Mouse (Mus musculus): ENCODE data around the gene Slamf6. TPM values are rescaled to one million over a fixed set of nuclear protein-coding genes. Genes with fewer than 3 reads are reported as not detected.
A peak's percentile ranks its signal among the peaks of the same experiment; 100 is the strongest.
"Not testable (repeated sequence)": the region's sequence is repeated elsewhere in the genome, so short reads cannot be mapped to it uniquely, and the experiment has no call there.

Slamf6 gene
- not detected in 2 replicates for polyA plus RNA-seq (2012; ENCODE audit: insufficient read depth, low replicate concordance)

DNA sequence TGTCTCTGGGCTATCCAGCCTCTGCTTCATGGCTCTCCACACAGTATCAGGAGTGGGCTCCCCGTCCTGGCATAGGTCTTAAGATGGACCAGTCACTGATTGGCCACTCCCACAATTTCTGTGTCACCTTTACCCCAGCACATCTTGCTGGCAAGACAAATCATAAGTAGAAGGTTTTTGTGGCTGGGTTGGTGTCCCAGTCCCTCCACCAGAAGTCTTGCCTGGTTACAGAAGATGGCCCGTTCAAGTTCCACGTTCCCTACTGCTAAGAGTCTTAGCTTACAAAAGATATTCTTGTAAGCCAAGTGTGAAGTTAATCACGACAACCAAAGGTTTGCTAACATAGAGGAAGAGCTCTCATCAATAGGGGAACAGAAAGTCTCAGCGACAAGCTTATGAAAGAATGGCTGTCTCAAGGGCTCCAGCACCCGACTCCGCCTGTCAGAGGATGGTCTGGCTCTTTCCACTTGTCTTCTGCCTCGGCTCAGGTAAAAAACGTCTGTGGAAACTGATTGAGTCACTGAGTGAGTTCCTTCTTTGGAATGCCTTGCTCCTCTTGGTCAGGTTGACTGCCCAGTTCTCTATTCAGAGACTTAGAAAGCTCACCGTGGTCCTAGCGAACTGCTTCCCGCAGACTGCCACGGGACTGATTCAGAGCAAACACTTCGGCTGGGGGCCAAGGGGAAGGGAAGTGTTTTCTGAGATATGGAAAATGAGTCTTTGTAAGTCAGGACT, at the start of gene Slamf6:
TSS of gene Slamf6 (plus strand) at position 211 of the 735 bp plus-strand sequence.
- peaks cover 11% of the 10 kb centered on the region for H3K4me1 ChIP-seq
- H3K27me3 ChIP-seq (replicated peaks): peaks cover 3% of the 10 kb centered on the region
- no peak for TF ChIP-seq FLI1 (IDR thresholded peaks at IDR 0.05; ENCODE audit: low read length)
- no peak for TF ChIP-seq GATA1 (IDR thresholded peaks at IDR 0.05; ENCODE audit: borderline replicate concordance, low read length)
- peaks cover 11% of the 10 kb centered on the region; the same call in 1 of the 2 replicates for H3K9me3 ChIP-seq
- no peaks in the 10 kb centered on the region for H3K36me3 ChIP-seq (replicated peaks; ENCODE audit: low read length)
- H3K4me3 ChIP-seq (replicated peaks): no peak within 1 kb of the TSS

DNA sequence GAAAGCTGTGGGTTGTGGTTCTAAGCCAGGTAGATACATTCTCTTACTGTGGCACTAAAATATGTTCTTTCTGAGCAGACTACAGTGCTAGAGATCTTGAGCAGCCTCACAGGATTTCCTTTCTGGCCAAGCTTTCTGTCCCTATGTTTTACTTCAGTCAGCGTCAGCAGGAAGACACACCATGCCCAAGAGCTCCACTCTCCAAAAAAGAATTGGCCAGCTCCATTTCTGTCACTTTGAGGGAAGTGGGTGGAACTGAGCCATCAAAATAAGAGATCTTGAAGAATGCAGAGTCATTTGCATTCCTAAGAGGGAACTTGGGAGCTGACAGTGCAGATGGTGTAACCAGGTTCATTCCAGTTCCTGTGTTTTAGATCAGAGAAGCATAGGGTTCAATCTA, 30.3 kb upstream of the Slamf6 start:
- Histone ChIP-seq H3K9me3 (peaks cover 4% of the 10 kb centered on the region; the same call in 1 of the 2 replicates), H3K4me1 (peaks cover 28% of the 10 kb centered on the region), H3K4me3 (replicated peaks) (peak overlapping the region; percentile 60), H3K36me3 (replicated peaks; ENCODE audit: low read length) (peaks cover 65% of the 10 kb centered on the region), H3K27me3 (replicated peaks) (no peaks in the 10 kb centered on the region)
- no peak for TF ChIP-seq FLI1 (IDR thresholded peaks at IDR 0.05; ENCODE audit: low read length)
- TF ChIP-seq GATA1 (IDR thresholded peaks at IDR 0.05; ENCODE audit: borderline replicate concordance, low read length): no peak

DNA sequence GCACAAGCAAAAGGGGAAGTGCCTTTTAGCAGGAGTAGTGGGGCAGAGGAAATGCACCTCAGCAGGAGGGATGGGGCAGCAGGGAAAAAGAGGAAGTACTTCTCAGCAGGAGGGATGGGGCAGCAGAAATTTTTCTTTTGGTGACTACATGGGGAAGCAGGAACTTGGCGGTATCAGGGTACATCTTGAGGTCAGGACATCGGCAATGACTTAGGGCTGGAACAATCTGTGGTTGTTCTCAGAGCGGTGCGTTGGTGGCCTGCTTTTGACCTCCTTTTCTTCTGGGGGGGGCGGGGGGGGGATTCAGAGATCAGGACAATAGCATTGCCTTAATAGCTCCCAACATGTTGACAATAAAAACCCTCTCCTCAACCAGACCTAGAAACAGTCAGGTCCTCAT, 22.0 kb upstream of the Slamf6 start, which contains the start of gene Gm10521:
TSS of gene Gm10521 (plus strand) at position 301 of the 400 bp plus-strand sequence.
- H3K4me1 ChIP-seq; H3K27me3 ChIP-seq (replicated peaks); H3K4me3 ChIP-seq (replicated peaks): not testable (repeated sequence)
- Histone ChIP-seq H3K36me3 (replicated peaks; ENCODE audit: low read length) (peaks cover 38% of the 10 kb centered on the region), H3K9me3 (peaks cover 19% of the 10 kb centered on the region)

DNA sequence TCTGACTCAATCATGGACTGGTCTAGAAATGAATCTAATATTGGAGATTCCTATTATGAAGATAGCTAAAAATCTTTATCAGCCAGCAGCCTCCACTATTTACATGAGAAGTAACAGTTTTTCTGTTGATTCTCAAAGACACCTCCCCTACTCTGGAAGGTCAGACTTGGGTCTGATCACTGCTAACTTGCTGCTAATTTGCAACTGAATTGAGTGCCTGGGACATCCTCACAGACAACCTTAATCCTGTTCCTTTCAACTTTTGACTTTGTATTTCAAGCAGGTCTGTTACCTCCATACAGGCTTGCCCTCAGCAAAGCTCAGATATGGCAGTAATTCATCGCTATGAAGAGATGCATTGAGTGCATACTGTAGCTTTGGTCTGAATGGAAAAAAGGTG, 13.3 kb upstream of the Slamf6 start:
- Histone ChIP-seq H3K36me3 (replicated peaks; ENCODE audit: low read length) (peaks cover 34% of the 10 kb centered on the region), H3K9me3 (peaks cover 23% of the 10 kb centered on the region), H3K4me1 (no peaks in the 10 kb centered on the region), H3K4me3 (replicated peaks) (no peak overlapping the region), H3K27me3 (replicated peaks) (no peaks in the 10 kb centered on the region)
- no peak for TF ChIP-seq GATA1 (IDR thresholded peaks at IDR 0.05; ENCODE audit: borderline replicate concordance, low read length)
- no peak for TF ChIP-seq FLI1 (IDR thresholded peaks at IDR 0.05; ENCODE audit: low read length)

DNA sequence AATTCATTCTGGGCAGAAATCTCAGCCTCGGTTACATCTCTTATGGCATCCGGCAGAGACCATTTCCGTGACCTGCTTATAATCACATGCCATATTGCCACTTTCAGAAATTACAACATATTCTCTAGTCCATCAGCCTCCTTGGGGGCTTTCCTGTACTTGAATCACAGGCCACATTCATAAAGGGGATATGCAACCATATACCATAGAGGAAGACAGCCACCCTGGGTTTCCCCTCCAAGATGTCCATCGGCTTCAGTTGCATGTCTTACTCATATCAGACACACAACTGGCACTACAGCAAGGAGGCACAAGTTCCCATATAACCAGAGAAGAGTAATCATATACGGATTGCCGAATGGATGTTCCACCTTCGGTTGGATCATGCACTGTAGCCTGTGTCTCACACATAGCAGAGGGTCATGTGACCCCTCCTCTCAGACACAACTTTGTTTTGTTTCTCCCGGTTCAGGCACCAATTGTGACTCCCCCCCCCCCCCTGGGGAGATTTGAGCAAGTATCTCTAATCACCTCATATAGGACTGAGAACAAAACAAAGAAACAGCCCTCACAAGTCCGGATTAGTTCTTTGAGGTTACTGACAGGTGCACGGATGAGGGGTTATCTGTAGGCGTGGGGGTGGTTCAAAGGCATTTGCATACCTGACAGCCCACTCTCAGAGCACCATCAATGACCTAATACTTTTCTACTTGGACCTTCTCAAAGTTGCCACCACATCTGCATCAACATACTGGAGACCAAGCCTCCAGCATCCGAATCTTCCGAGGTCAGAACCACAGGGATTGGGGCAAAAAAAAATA, 1.5 kb upstream of the Slamf6 start:
- TF ChIP-seq FLI1 (IDR thresholded peaks at IDR 0.05; ENCODE audit: low read length) (no peak), GATA1 (IDR thresholded peaks at IDR 0.05; ENCODE audit: borderline replicate concordance, low read length) (no peak)
- Histone ChIP-seq H3K9me3 (peaks cover 23% of the 10 kb centered on the region), H3K4me1 (peaks cover 5% of the 10 kb centered on the region), H3K4me3 (replicated peaks) (no peak overlapping the region), H3K27me3 (replicated peaks) (peaks cover 3% of the 10 kb centered on the region), H3K36me3 (replicated peaks; ENCODE audit: low read length) (no peaks in the 10 kb centered on the region)

DNA sequence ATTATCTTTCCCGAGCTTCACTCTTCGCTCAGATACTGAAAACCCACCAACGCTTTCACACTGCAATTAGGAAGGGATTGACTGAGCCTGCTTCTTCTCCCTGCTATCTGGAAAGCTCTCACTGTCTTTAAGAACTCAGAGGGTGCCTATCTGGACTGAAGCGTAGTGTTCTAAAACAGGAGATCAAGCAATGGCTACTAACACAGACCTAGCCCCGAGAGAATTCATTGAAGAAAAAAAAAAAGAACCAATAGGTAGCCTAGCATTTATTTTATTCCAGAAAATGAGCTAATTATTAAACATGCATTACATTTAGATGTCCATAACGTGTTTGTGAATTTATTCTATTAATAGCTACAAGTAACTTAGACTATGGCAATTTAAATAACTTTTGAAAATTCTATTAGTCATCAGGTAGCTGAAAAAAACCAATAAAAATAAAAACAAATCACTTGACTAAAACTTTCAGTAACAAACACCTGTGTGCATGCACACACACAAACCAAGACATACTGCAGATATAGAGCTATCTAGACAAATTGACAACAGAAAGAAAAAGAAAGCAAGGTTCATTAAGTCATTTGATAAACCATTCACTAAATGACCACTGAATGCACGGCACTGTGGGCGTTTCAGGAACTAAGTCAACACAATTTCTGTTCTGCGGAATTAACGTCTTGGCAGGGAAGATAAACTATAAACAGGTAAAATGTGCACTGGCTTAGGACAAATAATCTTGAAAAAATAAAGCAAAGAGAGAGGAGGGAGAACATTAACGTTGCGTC, 1.0 kb downstream of the Slamf6 start:
- no peak overlapping the region for H3K4me3 ChIP-seq (replicated peaks)
- H3K9me3 ChIP-seq: peaks cover 4% of the 10 kb centered on the region; the same call in 1 of the 2 replicates
- H3K36me3 ChIP-seq (replicated peaks; ENCODE audit: low read length): no peaks in the 10 kb centered on the region
- TF ChIP-seq GATA1 (IDR thresholded peaks at IDR 0.05; ENCODE audit: borderline replicate concordance, low read length): no peak
- H3K4me1 ChIP-seq: peaks cover 11% of the 10 kb centered on the region
- H3K27me3 ChIP-seq (replicated peaks): peaks cover 3% of the 10 kb centered on the region

DNA sequence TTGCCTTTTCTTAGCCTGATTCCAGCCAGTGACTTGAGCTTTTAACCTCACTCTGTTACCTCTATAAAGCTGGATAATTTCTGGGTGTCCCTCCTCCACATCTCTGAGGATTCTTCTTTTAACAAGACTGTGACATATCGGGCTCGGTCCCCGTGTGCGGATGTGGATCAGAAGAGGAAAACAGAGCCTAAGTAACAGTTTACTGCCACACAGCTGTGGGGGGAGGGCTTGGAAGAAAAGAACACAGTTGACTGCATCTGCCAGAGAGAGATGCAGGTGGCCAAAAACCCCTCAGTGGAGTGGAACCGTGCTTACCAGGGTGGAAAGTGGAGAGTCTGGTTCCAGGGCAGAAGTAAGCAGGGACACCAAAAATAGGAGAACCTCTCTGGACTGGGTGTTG, 1.9 kb downstream of the Slamf6 start:
- H3K4me3 ChIP-seq (replicated peaks): no peak overlapping the region
- peaks cover 11% of the 10 kb centered on the region for H3K4me1 ChIP-seq

DNA sequence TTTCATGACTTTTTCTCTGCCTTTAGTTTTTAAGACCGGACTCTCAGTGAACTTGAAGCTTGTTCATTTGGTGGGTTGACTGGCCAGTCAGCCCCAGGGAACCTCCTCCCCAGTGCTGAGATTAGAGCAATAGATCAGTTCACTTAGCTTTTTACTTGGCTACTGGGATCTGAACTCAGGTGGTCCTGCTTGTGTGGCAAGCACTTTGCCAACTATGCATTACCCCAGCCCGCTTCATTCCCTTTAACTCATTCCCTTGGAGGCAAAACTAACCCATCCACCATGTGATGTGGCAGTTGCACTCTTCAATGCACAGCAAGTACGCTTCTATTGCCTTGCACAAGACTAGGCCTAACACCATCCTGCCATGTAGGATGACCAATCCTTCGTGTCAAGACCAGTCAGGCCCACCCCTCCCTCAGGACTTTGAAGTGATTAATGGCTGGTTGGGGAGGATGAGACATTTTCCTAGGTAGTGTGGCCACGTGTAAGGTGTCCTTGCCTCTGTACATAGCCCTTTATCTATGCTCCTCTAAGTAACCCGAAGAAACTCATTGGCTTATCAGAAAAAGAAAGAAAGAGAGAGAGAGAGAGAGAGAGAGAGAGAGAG, 2.7 kb downstream of the Slamf6 start:
- TF ChIP-seq FLI1 (IDR thresholded peaks at IDR 0.05; ENCODE audit: low read length) (no peak), GATA1 (IDR thresholded peaks at IDR 0.05; ENCODE audit: borderline replicate concordance, low read length) (no peak)
- Histone ChIP-seq H3K36me3 (replicated peaks; ENCODE audit: low read length) (no peaks in the 10 kb centered on the region), H3K27me3 (replicated peaks) (peaks cover 3% of the 10 kb centered on the region)

More for the DNA sequence above, 1.9 kb downstream of the Slamf6 start:
- Histone ChIP-seq H3K36me3 (replicated peaks; ENCODE audit: low read length) (no peaks in the 10 kb centered on the region), H3K9me3 (peaks cover 4% of the 10 kb centered on the region; the same call in 1 of the 2 replicates), H3K27me3 (replicated peaks) (peaks cover 3% of the 10 kb centered on the region)
- TF ChIP-seq FLI1 (IDR thresholded peaks at IDR 0.05; ENCODE audit: low read length) (no peak), GATA1 (IDR thresholded peaks at IDR 0.05; ENCODE audit: borderline replicate concordance, low read length) (no peak)

DNA sequence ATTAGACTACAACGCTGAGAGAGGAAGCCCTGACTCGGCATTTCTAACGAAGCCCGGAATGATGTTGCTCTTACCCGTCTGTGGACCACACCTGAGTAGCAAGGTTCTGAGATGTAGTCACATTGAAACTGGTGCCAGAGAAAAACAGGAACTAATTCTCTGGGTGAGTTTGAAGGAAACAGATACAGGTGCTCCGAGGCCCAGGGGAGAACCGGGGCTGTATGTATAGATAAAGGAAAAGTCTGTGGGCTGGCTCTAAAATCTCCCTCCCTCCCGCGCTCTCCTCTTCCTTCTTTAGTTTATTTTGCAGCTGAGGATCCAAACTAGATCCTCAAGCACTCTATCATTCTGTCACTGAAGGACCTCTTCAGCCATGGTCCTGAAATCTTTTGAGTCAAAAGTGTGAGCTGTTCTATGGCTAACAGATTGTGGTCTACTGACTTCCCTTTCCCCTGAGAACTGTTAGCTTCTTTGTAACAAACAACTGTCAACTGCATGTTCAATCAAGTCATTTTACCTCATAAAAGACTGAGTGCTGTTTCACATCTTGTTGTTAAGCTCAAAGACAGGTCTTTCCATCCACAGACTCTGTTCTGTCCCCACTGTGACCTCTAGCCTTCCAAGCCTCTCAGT, 3.8 kb downstream of the Slamf6 start:
- Histone ChIP-seq H3K9me3 (peaks cover 9% of the 10 kb centered on the region), H3K36me3 (replicated peaks; ENCODE audit: low read length) (no peaks in the 10 kb centered on the region), H3K27me3 (replicated peaks) (peaks cover 3% of the 10 kb centered on the region), H3K4me1 (peaks cover 11% of the 10 kb centered on the region), H3K4me3 (replicated peaks) (peak overlapping the region; percentile 62)
- no peak for TF ChIP-seq GATA1 (IDR thresholded peaks at IDR 0.05; ENCODE audit: borderline replicate concordance, low read length)
- no peak for TF ChIP-seq FLI1 (IDR thresholded peaks at IDR 0.05; ENCODE audit: low read length)

More for the DNA sequence above, 2.7 kb downstream of the Slamf6 start:
- Histone ChIP-seq H3K4me1 (peaks cover 11% of the 10 kb centered on the region), H3K4me3 (replicated peaks) (no peak overlapping the region), H3K9me3 (peaks cover 9% of the 10 kb centered on the region)

All from megakaryocyte, embryonic 14.5 days (primary cell).